Mouse (Mus musculus): ENCODE measurements around the gene 4931440F15Rik. TPM values are rescaled to one million over a fixed set of nuclear protein-coding genes. Genes with fewer than 3 reads are reported as not detected.
A peak's percentile ranks its signal among the peaks of the same experiment; 100 is the strongest.

Gene 4931440F15Rik
- polyA plus RNA-seq, 1 experiment from 2014 or later, result 0.83 TPM

GRCm38 (mm10) chr11:29788921-29789638, 36.4 kb downstream of the 4931440F15Rik start:
- no peaks in the 10 kb centered on the region for H3K9me3 ChIP-seq (replicated peaks; ENCODE audit: control insufficient read depth, low read length, poor library complexity, severe bottlenecking)
- peak overlapping the region; percentile 71 for H3K27ac ChIP-seq (ENCODE audit: low read length)
- H3K4me1 ChIP-seq (ENCODE audit: control insufficient read depth, insufficient read depth, low read length), result peaks cover 11% of the 10 kb centered on the region
- no peak overlapping the region for H3K9ac ChIP-seq (ENCODE audit: low read depth, low read length)
- no peak overlapping the region for H3K4me2 ChIP-seq (ENCODE audit: low read length)
- H3K27me3 ChIP-seq (ENCODE audit: control insufficient read depth, insufficient read depth, low read depth, low read length), result no peaks in the 10 kb centered on the region
- H3K4me3 ChIP-seq (ENCODE audit: low read depth, low read length), result no peak overlapping the region
- ATAC-seq, result peak; percentile 97
- WGBS, result 68% methylated on average over 6 of the region's 6 CpGs
- H3K36me3 ChIP-seq (ENCODE audit: control insufficient read depth, insufficient read depth, low read length), result peaks cover 10% of the 10 kb centered on the region; the same call in 1 of the 2 replicates

GRCm38 (mm10) chr11:29788499-29788898, 37.0 kb downstream of the 4931440F15Rik start:
- H3K4me3 ChIP-seq (ENCODE audit: low read depth, low read length), result no peak overlapping the region
- no peaks in the 10 kb centered on the region for H3K9me3 ChIP-seq (replicated peaks; ENCODE audit: control insufficient read depth, low read length, poor library complexity, severe bottlenecking)
- 12% methylated on average over 1 of the region's 1 CpGs for WGBS
- no peak overlapping the region for H3K9ac ChIP-seq (ENCODE audit: low read depth, low read length)
- ATAC-seq, result peak; percentile 34
- peaks cover 11% of the 10 kb centered on the region for H3K4me1 ChIP-seq (ENCODE audit: control insufficient read depth, insufficient read depth, low read length)
- H3K27me3 ChIP-seq (ENCODE audit: control insufficient read depth, insufficient read depth, low read depth, low read length), result no peaks in the 10 kb centered on the region
- peak overlapping the region; percentile 71 for H3K27ac ChIP-seq (ENCODE audit: low read length)
- H3K4me2 ChIP-seq (ENCODE audit: low read length), result 0 out of 2 replicates have a peak overlapping the region, but pooled peaks have one; percentile 4
- peaks cover 10% of the 10 kb centered on the region for H3K36me3 ChIP-seq (ENCODE audit: control insufficient read depth, insufficient read depth, low read length)

GRCm38 (mm10) chr11:29787473-29787872, 38.0 kb downstream of the 4931440F15Rik start:
- Histone ChIP-seq H3K4me2 (ENCODE audit: low read length) (no peak overlapping the region), H3K27me3 (ENCODE audit: control insufficient read depth, insufficient read depth, low read depth, low read length) (no peaks in the 10 kb centered on the region), H3K4me1 (ENCODE audit: control insufficient read depth, insufficient read depth, low read length) (peaks cover 11% of the 10 kb centered on the region), H3K36me3 (ENCODE audit: control insufficient read depth, insufficient read depth, low read length) (peaks cover 10% of the 10 kb centered on the region; the same call in 1 of the 2 replicates), H3K9me3 (replicated peaks; ENCODE audit: control insufficient read depth, low read length, poor library complexity, severe bottlenecking) (no peaks in the 10 kb centered on the region), H3K9ac (ENCODE audit: low read depth, low read length) (no peak overlapping the region), H3K4me3 (ENCODE audit: low read depth, low read length) (no peak overlapping the region), H3K27ac (ENCODE audit: low read length) (no peak overlapping the region)
- 28% methylated on average over 5 of the region's 5 CpGs for WGBS
- no peak for ATAC-seq

- 84% methylated on average over 6 of the region's 6 CpGs for WGBS
- ATAC-seq, result no peak
- Histone ChIP-seq H3K4me3 (ENCODE audit: low read depth, low read length) (no peak overlapping the region), H3K27me3 (ENCODE audit: control insufficient read depth, insufficient read depth, low read depth, low read length) (no peaks in the 10 kb centered on the region), H3K9ac (ENCODE audit: low read depth, low read length) (no peak overlapping the region), H3K4me1 (ENCODE audit: control insufficient read depth, insufficient read depth, low read length) (peaks cover 11% of the 10 kb centered on the region), H3K4me2 (ENCODE audit: low read length) (no peak overlapping the region), H3K27ac (ENCODE audit: low read length) (no peak overlapping the region), H3K36me3 (ENCODE audit: control insufficient read depth, insufficient read depth, low read length) (peaks cover 8% of the 10 kb centered on the region; the same call in 1 of the 2 replicates), H3K9me3 (replicated peaks; ENCODE audit: control insufficient read depth, low read length, poor library complexity, severe bottlenecking) (no peaks in the 10 kb centered on the region)
Measured at GRCm38 (mm10) chr11:29786583-29787219, 38.8 kb downstream of the 4931440F15Rik start.

- H3K9ac ChIP-seq (ENCODE audit: low read depth, low read length), result no peak overlapping the region
- no peak overlapping the region for H3K4me3 ChIP-seq (ENCODE audit: low read depth, low read length)
- H3K27ac ChIP-seq (ENCODE audit: low read length), result no peak overlapping the region
- no peak for ATAC-seq
- WGBS, result 36% methylated on average over 2 of the region's 2 CpGs
- no peaks in the 10 kb centered on the region for H3K4me1 ChIP-seq (ENCODE audit: control insufficient read depth, insufficient read depth, low read length)
- no peak overlapping the region for H3K4me2 ChIP-seq (ENCODE audit: low read length)
- H3K36me3 ChIP-seq (ENCODE audit: control insufficient read depth, insufficient read depth, low read length), result peaks cover 3% of the 10 kb centered on the region
- no peaks in the 10 kb centered on the region for H3K27me3 ChIP-seq (ENCODE audit: control insufficient read depth, insufficient read depth, low read depth, low read length)
- no peaks in the 10 kb centered on the region for H3K9me3 ChIP-seq (replicated peaks; ENCODE audit: control insufficient read depth, low read length, poor library complexity, severe bottlenecking)
Measured at GRCm38 (mm10) chr11:29779409-29780026, 46.0 kb downstream of the 4931440F15Rik start.

- no peak overlapping the region for H3K27ac ChIP-seq (ENCODE audit: low read length)
- 53% methylated on average over 3 of the region's 3 CpGs for WGBS
- no peak for ATAC-seq
- no peaks in the 10 kb centered on the region for H3K4me1 ChIP-seq (ENCODE audit: control insufficient read depth, insufficient read depth, low read length)
- peaks cover 3% of the 10 kb centered on the region for H3K36me3 ChIP-seq (ENCODE audit: control insufficient read depth, insufficient read depth, low read length)
- no peak overlapping the region for H3K4me3 ChIP-seq (ENCODE audit: low read depth, low read length)
- H3K4me2 ChIP-seq (ENCODE audit: low read length), result no peak overlapping the region
- no peak overlapping the region for H3K9ac ChIP-seq (ENCODE audit: low read depth, low read length)
- no peaks in the 10 kb centered on the region for H3K27me3 ChIP-seq (ENCODE audit: control insufficient read depth, insufficient read depth, low read depth, low read length)
- H3K9me3 ChIP-seq (replicated peaks; ENCODE audit: control insufficient read depth, low read length, poor library complexity, severe bottlenecking), result no peaks in the 10 kb centered on the region
Measured at GRCm38 (mm10) chr11:29778936-29779335, 46.5 kb downstream of the 4931440F15Rik start.

- Histone ChIP-seq H3K27me3 (ENCODE audit: control insufficient read depth, insufficient read depth, low read depth, low read length) (no peaks in the 10 kb centered on the region), H3K27ac (ENCODE audit: low read length) (no peak overlapping the region), H3K36me3 (ENCODE audit: control insufficient read depth, insufficient read depth, low read length) (peaks cover under 1% of the 10 kb centered on the region), H3K9ac (ENCODE audit: low read depth, low read length) (no peak overlapping the region), H3K9me3 (replicated peaks; ENCODE audit: control insufficient read depth, low read length, poor library complexity, severe bottlenecking) (no peaks in the 10 kb centered on the region), H3K4me2 (ENCODE audit: low read length) (no peak overlapping the region), H3K4me3 (ENCODE audit: low read depth, low read length) (no peak overlapping the region), H3K4me1 (ENCODE audit: control insufficient read depth, insufficient read depth, low read length) (no peaks in the 10 kb centered on the region)
- no peak for ATAC-seq
Measured at GRCm38 (mm10) chr11:29777964-29778363, 47.5 kb downstream of the 4931440F15Rik start.

GRCm38 (mm10) chr11:29774760-29775159, 50.7 kb downstream of the 4931440F15Rik start:
- H3K36me3 ChIP-seq (ENCODE audit: control insufficient read depth, insufficient read depth, low read length), result no peaks in the 10 kb centered on the region; the same call in 1 of the 2 replicates
- H3K9ac ChIP-seq (ENCODE audit: low read depth, low read length), result no peak overlapping the region
- no peak overlapping the region for H3K4me3 ChIP-seq (ENCODE audit: low read depth, low read length)
- H3K27me3 ChIP-seq (ENCODE audit: control insufficient read depth, insufficient read depth, low read depth, low read length), result no peaks in the 10 kb centered on the region
- no peak for ATAC-seq
- H3K9me3 ChIP-seq (replicated peaks; ENCODE audit: control insufficient read depth, low read length, poor library complexity, severe bottlenecking), result no peaks in the 10 kb centered on the region
- H3K4me1 ChIP-seq (ENCODE audit: control insufficient read depth, insufficient read depth, low read length), result no peaks in the 10 kb centered on the region
- no peak overlapping the region for H3K4me2 ChIP-seq (ENCODE audit: low read length)
- H3K27ac ChIP-seq (ENCODE audit: low read length), result no peak overlapping the region
- WGBS, result 55% methylated on average over 2 of the region's 2 CpGs

- Histone ChIP-seq H3K27ac (ENCODE audit: low read length) (no peak overlapping the region), H3K9ac (ENCODE audit: low read depth, low read length) (no peak overlapping the region), H3K36me3 (ENCODE audit: control insufficient read depth, insufficient read depth, low read length) (no peaks in the 10 kb centered on the region; the same call in 1 of the 2 replicates), H3K4me2 (ENCODE audit: low read length) (no peak overlapping the region), H3K27me3 (ENCODE audit: control insufficient read depth, insufficient read depth, low read depth, low read length) (no peaks in the 10 kb centered on the region), H3K9me3 (replicated peaks; ENCODE audit: control insufficient read depth, low read length, poor library complexity, severe bottlenecking) (no peaks in the 10 kb centered on the region), H3K4me3 (ENCODE audit: low read depth, low read length) (no peak overlapping the region), H3K4me1 (ENCODE audit: control insufficient read depth, insufficient read depth, low read length) (no peaks in the 10 kb centered on the region)
- no peak for ATAC-seq
- WGBS, result 25% methylated on average over 2 of the region's 2 CpGs
Measured at GRCm38 (mm10) chr11:29774296-29774695, 51.2 kb downstream of the 4931440F15Rik start.

All from midbrain, embryonic 16.5 days (tissue).